Mouse (Mus musculus) small intestine, adult 2 months (tissue): ENCODE measurements around the gene Inpp5a. TPM values are rescaled to one million over a fixed set of nuclear protein-coding genes. Genes with fewer than 3 reads are reported as not detected.

Experiments
- H3K27ac ChIP-seq: fragments of 200-500 bp; 2 replicates; pipeline ENCODE4 v1.5.1; 2012; ENCODE audit warnings: low read depth, low read length, control low read depth, inconsistent platforms; ENCODE audit not compliant: insufficient read depth
- H3K27me3 ChIP-seq: fragments of 200-500 bp; 2 replicates; pipeline ENCODE4 v1.6.1; 2012; ENCODE audit warnings: mild to moderate bottlenecking, moderate library complexity, low read length, inconsistent platforms; ENCODE audit not compliant: control insufficient read depth, insufficient read depth
- H3K36me3 ChIP-seq: fragments of 200-500 bp; 2 replicates; pipeline ENCODE4 v1.6.1; 2012; ENCODE audit warnings: mild to moderate bottlenecking, low read length, control low read depth, inconsistent platforms; ENCODE audit not compliant: control insufficient read depth, insufficient read depth
- H3K4me1 ChIP-seq: fragments of 200-500 bp; 2 replicates; pipeline ENCODE4 v1.6.1; 2012; ENCODE audit warnings: low read length, inconsistent platforms, mixed read lengths; ENCODE audit not compliant: control insufficient read depth, insufficient read depth, insufficient read length
- H3K4me3 ChIP-seq: fragments of 200-500 bp; 2 replicates; pipeline ENCODE4 v1.5.1; 2012; ENCODE audit warnings: low read depth, mild to moderate bottlenecking, control low read depth, inconsistent platforms, low read length, moderate library complexity
- CTCF ChIP-seq: fragments of 200-500 bp; IDR thresholded peaks from 2 replicates; pipeline ENCODE4 v1.5.1; 2012; ENCODE audit warnings: low read depth, mild to moderate bottlenecking, control low read depth, inconsistent platforms, low read length, moderate library complexity, mixed read lengths; ENCODE audit not compliant: insufficient replicate concordance, insufficient read length; ENCODE audit errors: extremely low read depth
- POLR2A ChIP-seq: fragments of 200-500 bp; IDR thresholded peaks from 2 replicates; pipeline ENCODE4 v1.6.1; 2012; ENCODE audit warnings: low read depth, mild to moderate bottlenecking, control low read depth, inconsistent platforms, low read length, moderate library complexity
- WGBS: fragments of 180-500 bp; shearing (Covaris S2); methylation state at CpG from one replicate; pipeline ENCODE4 v1.1.7; 2018; 5-methylcytosine and 5-hydroxymethylcytosine counted together
- polyA plus RNA-seq: library from polyadenylated mRNA; depleted of rRNA; stranded (reverse); fragments of >200 nt; gene quantifications from 2 replicates; pipeline ENCODE4 v1.2.3, GENCODE M21; 2012

Gene Inpp5a
- polyA plus RNA-seq, 1 experiment: 56.6 TPM

- Histone ChIP-seq H3K27me3 (no peaks in the 10 kb centered on the region), H3K36me3 (peaks cover 23% of the 10 kb centered on the region), H3K27ac (no peak overlapping the region), H3K4me1 (no peaks in the 10 kb centered on the region), H3K4me3 (no peak overlapping the region)
- no peak for TF ChIP-seq CTCF
- TF ChIP-seq POLR2A: no peak
- WGBS: 76% methylated on average over 3 of the region's 3 CpGs
Measured at GRCm38 (mm10) chr7:139518352-139518751, 129.4 kb downstream of the Inpp5a start.

GRCm38 (mm10) chr7:139528309-139529076 lies 139.6 kb downstream of the Inpp5a start:
- Histone ChIP-seq H3K4me1 (peaks cover 5% of the 10 kb centered on the region; the same call in 1 of the 2 replicates), H3K36me3 (peaks cover 36% of the 10 kb centered on the region), H3K27ac (no peak overlapping the region), H3K27me3 (no peaks in the 10 kb centered on the region), H3K4me3 (no peak overlapping the region)
- 73% methylated on average over 15 of the region's 15 CpGs for WGBS
- TF ChIP-seq POLR2A (no peak), CTCF (no peak)

- Histone ChIP-seq H3K27me3 (no peaks in the 10 kb centered on the region), H3K4me1 (peaks cover 5% of the 10 kb centered on the region; the same call in 1 of the 2 replicates), H3K27ac (no peak overlapping the region), H3K36me3 (peaks cover 37% of the 10 kb centered on the region), H3K4me3 (no peak overlapping the region)
- TF ChIP-seq POLR2A: no peak
- TF ChIP-seq CTCF: no peak
Measured at GRCm38 (mm10) chr7:139529208-139529607, 140.3 kb downstream of the Inpp5a start.

GRCm38 (mm10) chr7:139530591-139531427 lies 141.9 kb downstream of the Inpp5a start:
- H3K27ac ChIP-seq: no peak overlapping the region
- no peak overlapping the region for H3K4me3 ChIP-seq
- TF ChIP-seq POLR2A (no peak), CTCF (no peak)
- H3K36me3 ChIP-seq: peaks cover 32% of the 10 kb centered on the region
- peaks cover 5% of the 10 kb centered on the region; the same call in 1 of the 2 replicates for H3K4me1 ChIP-seq
- WGBS: 88% methylated on average over 16 of the region's 16 CpGs
- H3K27me3 ChIP-seq: no peaks in the 10 kb centered on the region

- 88% methylated on average over 4 of the region's 4 CpGs for WGBS
- no peak for TF ChIP-seq CTCF
- no peak for TF ChIP-seq POLR2A
- Histone ChIP-seq H3K4me1 (peaks cover 5% of the 10 kb centered on the region; the same call in 1 of the 2 replicates), H3K36me3 (peaks cover 28% of the 10 kb centered on the region), H3K27ac (no peak overlapping the region), H3K27me3 (no peaks in the 10 kb centered on the region), H3K4me3 (no peak overlapping the region)
Measured at GRCm38 (mm10) chr7:139531428-139531801, 142.5 kb downstream of the Inpp5a start.

GRCm38 (mm10) chr7:139536331-139536730 lies 147.4 kb downstream of the Inpp5a start:
- Histone ChIP-seq H3K4me3 (no peak overlapping the region), H3K4me1 (no peaks in the 10 kb centered on the region), H3K27ac (no peak overlapping the region), H3K27me3 (no peaks in the 10 kb centered on the region), H3K36me3 (peaks cover 24% of the 10 kb centered on the region; the same call in 1 of the 2 replicates)
- TF ChIP-seq CTCF (no peak), POLR2A (no peak)
- WGBS: 80% methylated on average over 5 of the region's 5 CpGs

- no peaks in the 10 kb centered on the region for H3K4me1 ChIP-seq
- H3K27ac ChIP-seq: no peak overlapping the region
- WGBS: 94% methylated on average over 2 of the region's 2 CpGs
- H3K36me3 ChIP-seq: peaks cover 28% of the 10 kb centered on the region; the same call in 1 of the 2 replicates
- H3K27me3 ChIP-seq: no peaks in the 10 kb centered on the region
- no peak for TF ChIP-seq POLR2A
- TF ChIP-seq CTCF: no peak
- H3K4me3 ChIP-seq: no peak overlapping the region
Measured at GRCm38 (mm10) chr7:139536831-139537230, 147.9 kb downstream of the Inpp5a start.

GRCm38 (mm10) chr7:139537831-139538230 lies 148.9 kb downstream of the Inpp5a start:
- WGBS: 92% methylated on average over 9 of the region's 9 CpGs
- TF ChIP-seq CTCF (no peak), POLR2A (no peak)
- Histone ChIP-seq H3K27ac (no peak overlapping the region), H3K36me3 (peaks cover 30% of the 10 kb centered on the region; the same call in 1 of the 2 replicates), H3K27me3 (no peaks in the 10 kb centered on the region), H3K4me3 (no peak overlapping the region), H3K4me1 (no peaks in the 10 kb centered on the region)
